Mouse (Mus musculus) liver, embryonic 14.5 days (tissue): ENCODE data around the gene Pgghg.

ENCODE experiments used
- CTCF ChIP-seq: IDR thresholded peaks from 2 replicates; pipeline ENCODE4 v1.5.1; 2016; ENCODE audit warnings: antibody characterized with exemption, low read depth, control low read depth
- EP300 ChIP-seq: IDR thresholded peaks from 2 replicates; pipeline ENCODE4 v1.6.1; 2016; ENCODE audit warnings: antibody characterized with exemption, low read depth

- TF ChIP-seq CTCF: peak; percentile 98
- TF ChIP-seq EP300: no peak
Measured at GRCm38 (mm10) chr7:140903212-140903611, 38.0 kb upstream of the Pgghg start.
